In genomic region chr7:25034796-25035195, GRCm38 (mm10) we compare ENCODE assay signal across 31 mouse cellular contexts. TPM values are rescaled to one million over a fixed set of nuclear protein-coding genes. Genes with fewer than 3 reads are reported as not detected.
A peak's percentile ranks its signal among the peaks of the same experiment; 100 is the strongest.
DNase-seq lines count a peak whose midpoint lies in the region; ATAC-seq and TF ChIP-seq lines count a peak whose summit lies in the region.
"Had no signal": no experiment of that assay in that cellular context is flagged by ENCODE, and none has a peak within 500 bp of the region (broad histone marks: within the 10 kb centered on the region; RNA-seq: fewer than 3 reads in every experiment).

No protein-coding gene starts in this region.

- H3K4me3 ChIP-seq in forebrain, postnatal 0 days (ENCODE audit: low read depth, low read length) = no peak overlapping the region
- no peak overlapping the region for H3K4me3 ChIP-seq in forebrain, embryonic 13.5 days
- H3K4me3 ChIP-seq: erythroblast, embryonic 14.5 days; forebrain, embryonic 12.5 days; heart, adult 2 months; heart, embryonic 12.5 days; hindbrain, embryonic 13.5 days; limb, embryonic 13.5 days; lung, embryonic 15.5 days; stomach, embryonic 15.5 days had no signal

- peak overlapping the region; percentile 21; the same call in 1 of the 2 replicates for H3K27ac ChIP-seq in forebrain, postnatal 0 days (ENCODE audit: low read depth, low read length)
- H3K27ac ChIP-seq in forebrain, embryonic 13.5 days = no peak overlapping the region
- H3K27ac ChIP-seq: forebrain, embryonic 12.5 days; heart, adult 2 months; hindbrain, embryonic 13.5 days; kidney, postnatal 0 days; limb, embryonic 13.5 days; lung, embryonic 15.5 days; stomach, embryonic 15.5 days had no signal

- no peak overlapping the region for H3K4me2 ChIP-seq in forebrain, postnatal 0 days (ENCODE audit: low read depth)
- H3K4me2 ChIP-seq in forebrain, embryonic 13.5 days = no peak overlapping the region
- H3K4me2 ChIP-seq: forebrain, embryonic 12.5 days; heart, embryonic 12.5 days; hindbrain, embryonic 13.5 days; limb, embryonic 13.5 days; liver, embryonic 11.5 days; lung, embryonic 15.5 days; midbrain, embryonic 11.5 days; stomach, embryonic 15.5 days had no signal

- no peak for TF ChIP-seq CTCF in forebrain, postnatal 0 days (IDR thresholded peaks at IDR 0.05; ENCODE audit: low read depth)

- H3K27me3 ChIP-seq in forebrain, postnatal 0 days (ENCODE audit: insufficient read depth, low read length) = no peaks in the 10 kb centered on the region
- no peaks in the 10 kb centered on the region for H3K27me3 ChIP-seq in forebrain, embryonic 13.5 days
- H3K27me3 ChIP-seq: forebrain, embryonic 12.5 days; heart, embryonic 12.5 days; hindbrain, embryonic 13.5 days; limb, embryonic 13.5 days; lung, embryonic 15.5 days; Patski; stomach, embryonic 15.5 days had no signal

- no peaks in the 10 kb centered on the region for H3K9me3 ChIP-seq in forebrain, postnatal 0 days (ENCODE audit: low read length)
- H3K9me3 ChIP-seq in forebrain, embryonic 13.5 days (replicated peaks) = no peaks in the 10 kb centered on the region
- H3K9me3 ChIP-seq: forebrain, embryonic 12.5 days; heart, embryonic 12.5 days; hindbrain, embryonic 13.5 days; limb, embryonic 13.5 days; lung, embryonic 15.5 days; stomach, embryonic 15.5 days had no signal

- no peak for ATAC-seq in forebrain, postnatal 0 days
- no peak for ATAC-seq in forebrain, embryonic 13.5 days
- ATAC-seq: intestine, embryonic 16.5 days; midbrain, embryonic 16.5 days; Patski had no signal

- DNase-seq in forebrain, postnatal 0 days = no peak
- DNase-seq in left cerebral cortex, adult 18-20 months (ENCODE audit: low spot score in 2 of 2) = peak; percentile 47 to 59
- DNase-seq in left cerebral cortex, postnatal 4 days = no peak
- DNase-seq in brain, adult 2 months (ENCODE audit: low read depth, low spot score) = peak; percentile 80
- peak; percentile 39 to 59 for DNase-seq in layer of hippocampus, postnatal 14 days (ENCODE audit: low spot score in 2 of 2)
- DNase-seq in heart, adult 18-20 months = no peak
- no peak for DNase-seq in gastrocnemius, postnatal 25 days
- DNase-seq: adrenal gland, postnatal 14 days; cerebellum, adult 2 months; gastrocnemius, postnatal 14 days; heart, adult 2 months; heart, postnatal 4 days; kidney, adult 8-10 months; kidney, postnatal 4 days; lung, postnatal 36 days; thymus, adult 18-20 months; thymus, postnatal 25 days had no signal

- intact Hi-C loops in left cerebral cortex, postnatal 4 days (cut with DNase I) = no loop called here

- no peaks in the 10 kb centered on the region for H3K4me1 ChIP-seq in forebrain, postnatal 0 days (ENCODE audit: insufficient read depth)
- no peaks in the 10 kb centered on the region for H3K4me1 ChIP-seq in forebrain, embryonic 13.5 days
- H3K4me1 ChIP-seq: forebrain, embryonic 12.5 days; heart, embryonic 12.5 days; limb, embryonic 13.5 days; lung, embryonic 15.5 days; stomach, embryonic 15.5 days had no signal

- H3K36me3 ChIP-seq in forebrain, postnatal 0 days (ENCODE audit: insufficient read depth) = peaks cover 62% of the 10 kb centered on the region
- H3K36me3 ChIP-seq in forebrain, embryonic 13.5 days (ENCODE audit: poor library complexity, severe bottlenecking) = peaks cover 88% of the 10 kb centered on the region

- WGBS in forebrain, postnatal 0 days = 71% methylated on average over 4 of the region's 4 CpGs
- 93% methylated on average over 4 of the region's 4 CpGs for WGBS in forebrain, embryonic 13.5 days

- no peak overlapping the region for H3K9ac ChIP-seq in forebrain, postnatal 0 days
- H3K9ac ChIP-seq in forebrain, embryonic 13.5 days = no peak overlapping the region
- H3K9ac ChIP-seq: forebrain, embryonic 12.5 days; heart, embryonic 12.5 days; hindbrain, embryonic 13.5 days; limb, embryonic 13.5 days; lung, embryonic 15.5 days; stomach, embryonic 15.5 days had no signal

RNA-seq across cellular contexts. Expression of gene Atp1a3, which starts 29.0 kb away (rescaled TPM):
- total RNA-seq in forebrain, postnatal 0 days (2014; rRNA removed) = 204 and 256 TPM in 2 replicates
- 432 and 535 TPM in 2 replicates for polyA plus RNA-seq in forebrain, postnatal 0 days (2015; fragmentation: Nextera tagmentation; extraction: Ambion mirVana)
- polyA plus RNA-seq in forebrain, embryonic 13.5 days (2015; fragmentation: Nextera tagmentation; extraction: Ambion mirVana) = 95.0 and 107 TPM in 2 replicates
- 1,000 to 10,000 TPM; 1,987 to 2,019 TPM for total RNA-seq in left cerebral cortex, adult 18-20 months (2021)
- 1,000 to 10,000 TPM; 1,141 to 1,280 TPM for total RNA-seq in left cerebral cortex, postnatal 4 days (2021)
- 1,000 to 10,000 TPM; 2,620 to 2,738 TPM for total RNA-seq in layer of hippocampus, postnatal 14 days (2021)
- total RNA-seq in heart, adult 18-20 months (2021) = 1 to 10 TPM in 1 of 2 experiments, under 1 TPM in 1; 0.77 to 1.4 TPM
- under 1 TPM in 1 of 2 experiments, not detected in 1; 0.46 TPM for total RNA-seq in gastrocnemius, postnatal 25 days (2021)

RNA-seq across cellular contexts. Expression of gene Grik5, which starts 37.4 kb away (rescaled TPM):
- total RNA-seq in forebrain, postnatal 0 days (2014; rRNA removed) = 94.1 and 106 TPM in 2 replicates
- polyA plus RNA-seq in forebrain, postnatal 0 days (2015; fragmentation: Nextera tagmentation; extraction: Ambion mirVana) = 10.2 and 15.8 TPM in 2 replicates
- 12.8 and 14.7 TPM in 2 replicates for polyA plus RNA-seq in forebrain, embryonic 13.5 days (2015; fragmentation: Nextera tagmentation; extraction: Ambion mirVana)
- 100 to 1,000 TPM; 176 TPM for total RNA-seq in left cerebral cortex, adult 18-20 months (2021)
- 100 to 1,000 TPM; 204 to 219 TPM for total RNA-seq in left cerebral cortex, postnatal 4 days (2021)
- 100 to 1,000 TPM; 258 to 270 TPM for total RNA-seq in layer of hippocampus, postnatal 14 days (2021)
- total RNA-seq in heart, adult 18-20 months (2021) = 1 to 10 TPM; 3.9 to 4.4 TPM
- total RNA-seq in gastrocnemius, postnatal 25 days (2021) = 1 to 10 TPM; 2.3 to 2.7 TPM

RNA-seq across cellular contexts. Expression of gene Zfp574, which starts 37.6 kb away (rescaled TPM):
- 25.4 and 31.5 TPM in 2 replicates for total RNA-seq in forebrain, postnatal 0 days (2014; rRNA removed)
- polyA plus RNA-seq in forebrain, postnatal 0 days (2015; fragmentation: Nextera tagmentation; extraction: Ambion mirVana) = 30.6 and 33.0 TPM in 2 replicates
- polyA plus RNA-seq in forebrain, embryonic 13.5 days (2015; fragmentation: Nextera tagmentation; extraction: Ambion mirVana) = 33.5 and 38.1 TPM in 2 replicates
- 10 to 100 TPM; 34.9 TPM for total RNA-seq in left cerebral cortex, adult 18-20 months (2021)
- total RNA-seq in left cerebral cortex, postnatal 4 days (2021) = 10 to 100 TPM; 25.2 to 26.9 TPM
- 10 to 100 TPM; 25.0 to 26.1 TPM for total RNA-seq in layer of hippocampus, postnatal 14 days (2021)
- 1 to 10 TPM; 8.3 to 9.9 TPM for total RNA-seq in heart, adult 18-20 months (2021)
- total RNA-seq in gastrocnemius, postnatal 25 days (2021) = 1 to 10 TPM; 6.1 to 6.3 TPM

Comparison
In these comparisons a context has a peak if more than half of its experiments do, and no peak if none do; other contexts are left out.
1. DNase-seq: peak in left cerebral cortex, adult 18-20 months (2 of 2), brain, adult 2 months (single experiment) and layer of hippocampus, postnatal 14 days (2 of 2); none in forebrain, postnatal 0 days (single experiment), left cerebral cortex, postnatal 4 days (single experiment), heart, adult 18-20 months (0 of 2) and gastrocnemius, postnatal 25 days (single experiment).
2. RNA of gene Atp1a3, which starts 29.0 kb away (total RNA-seq): 2,620 to 2,738 TPM in layer of hippocampus, postnatal 14 days, 1,987 to 2,019 TPM in left cerebral cortex, adult 18-20 months, 1,141 to 1,280 TPM in left cerebral cortex, postnatal 4 days and 204 to 256 TPM in forebrain, postnatal 0 days; 0.77 to 1.4 TPM in heart, adult 18-20 months and 0.46 TPM in gastrocnemius, postnatal 25 days; every median in the first group is over 10 times any median in the second.
3. RNA of gene Grik5, which starts 37.4 kb away (total RNA-seq): 258 to 270 TPM in layer of hippocampus, postnatal 14 days, 204 to 219 TPM in left cerebral cortex, postnatal 4 days, 176 TPM in left cerebral cortex, adult 18-20 months and 94.1 to 106 TPM in forebrain, postnatal 0 days; 3.9 to 4.4 TPM in heart, adult 18-20 months and 2.3 to 2.7 TPM in gastrocnemius, postnatal 25 days; every median in the first group is over 10 times any median in the second.